Mouse (Mus musculus) embryonic facial prominence, embryonic 15.5 days (tissue): ENCODE data around the gene Kcnj15. TPM values are rescaled to one million over a fixed set of nuclear protein-coding genes. Genes with fewer than 3 reads are reported as not detected.
A peak's percentile ranks its signal among the peaks of the same experiment; 100 is the strongest.

Experiments used
- ATAC-seq: fragments of 200-750 bp; cut with Nextera tagmentation; 2 replicates; pipeline ENCODE4 v1.8.0; 2017; ENCODE audit warnings: low read depth, moderate TSS enrichment; ENCODE audit not compliant: insufficient number of reproducible peaks, low FRiP score, low TSS enrichment
- H3K27ac ChIP-seq: fragments of 300-500 bp; sonication (generic); replicated peaks from 2 replicates; pipeline ENCODE4 v1.5.1; 2015; ENCODE audit warnings: mild to moderate bottlenecking, inconsistent platforms
- H3K27me3 ChIP-seq: fragments of 300-500 bp; sonication (generic); 2 replicates; pipeline ENCODE4 v1.6.1; 2015; ENCODE audit warnings: inconsistent platforms
- H3K36me3 ChIP-seq: fragments of 300-500 bp; sonication (generic); 2 replicates; pipeline ENCODE4 v1.6.1; 2015; ENCODE audit warnings: mild to moderate bottlenecking, inconsistent platforms
- H3K4me1 ChIP-seq: fragments of 300-500 bp; sonication (generic); 2 replicates; pipeline ENCODE4 v1.6.1; 2015; ENCODE audit warnings: inconsistent platforms
- H3K4me2 ChIP-seq: fragments of 300-500 bp; sonication (generic); replicated peaks from 2 replicates; pipeline ENCODE4 v1.6.1; 2015; ENCODE audit warnings: mild to moderate bottlenecking, inconsistent platforms
- H3K4me3 ChIP-seq: fragments of 300-500 bp; sonication (generic); replicated peaks from 2 replicates; pipeline ENCODE4 v1.5.1; 2015; ENCODE audit warnings: mild to moderate bottlenecking, inconsistent platforms
- H3K9ac ChIP-seq: fragments of 300-500 bp; sonication (generic); 2 replicates; pipeline ENCODE4 v1.6.1; 2015; ENCODE audit warnings: inconsistent platforms
- H3K9me3 ChIP-seq: fragments of 300-500 bp; sonication (generic); replicated peaks from 2 replicates; pipeline ENCODE4 v1.6.1; 2016; ENCODE audit warnings: inconsistent platforms
- WGBS: fragments of 180-500 bp; shearing (Covaris S2); methylation state at CpG from one replicate; pipeline ENCODE4 v1.1.7; 2015; 5-methylcytosine and 5-hydroxymethylcytosine counted together
- polyA plus RNA-seq: library from polyadenylated mRNA; unstranded; fragments of >200 nt; fragmentation: Nextera tagmentation; extraction: Ambion mirVana; gene quantifications from 2 replicates; pipeline ENCODE4 v1.2.1, GENCODE M21; 2015

Kcnj15 gene
- polyA plus RNA-seq, 1 experiment from 2014 or later, result 4.7 TPM

GRCm38 (mm10) chr16:95223435-95223834 is 33.9 kb upstream of the Kcnj15 start:
- no peak for ATAC-seq
- no peak overlapping the region for H3K27ac ChIP-seq

GRCm38 (mm10) chr16:95225285-95225684 is 32.1 kb upstream of the Kcnj15 start:
- H3K27me3 ChIP-seq, result no peaks in the 10 kb centered on the region
- H3K4me3 ChIP-seq, result no peak overlapping the region
- H3K4me1 ChIP-seq, result peaks cover 17% of the 10 kb centered on the region
- WGBS, result 48% methylated on average over 7 of the region's 7 CpGs
- H3K9ac ChIP-seq, result no peak overlapping the region
- H3K9me3 ChIP-seq, result no peaks in the 10 kb centered on the region
- no peaks in the 10 kb centered on the region for H3K36me3 ChIP-seq
- H3K27ac ChIP-seq, result peak overlapping the region; percentile 68
- no peak for ATAC-seq
- H3K4me2 ChIP-seq, result no peak overlapping the region

More at GRCm38 (mm10) chr16:95223435-95223834, 33.9 kb upstream of the Kcnj15 start:
- no peak overlapping the region for H3K4me3 ChIP-seq
- no peaks in the 10 kb centered on the region for H3K36me3 ChIP-seq
- H3K4me1 ChIP-seq, result peaks cover 17% of the 10 kb centered on the region
- no peak overlapping the region for H3K4me2 ChIP-seq
- H3K9ac ChIP-seq, result no peak overlapping the region
- no peaks in the 10 kb centered on the region for H3K9me3 ChIP-seq
- no peaks in the 10 kb centered on the region for H3K27me3 ChIP-seq
- 66% methylated on average over 8 of the region's 8 CpGs for WGBS

- H3K4me2 ChIP-seq, result no peak overlapping the region
- no peak overlapping the region for H3K4me3 ChIP-seq
- no peak overlapping the region for H3K9ac ChIP-seq
- no peak for ATAC-seq
- 80% methylated on average over 4 of the region's 4 CpGs for WGBS
- no peaks in the 10 kb centered on the region for H3K9me3 ChIP-seq
- no peak overlapping the region for H3K27ac ChIP-seq
- H3K4me1 ChIP-seq, result no peaks in the 10 kb centered on the region
- H3K36me3 ChIP-seq, result no peaks in the 10 kb centered on the region
- no peaks in the 10 kb centered on the region for H3K27me3 ChIP-seq
Measured at GRCm38 (mm10) chr16:95231768-95232167, 25.6 kb upstream of the Kcnj15 start.

GRCm38 (mm10) chr16:95234891-95235548 is 22.3 kb upstream of the Kcnj15 start:
- no peak overlapping the region for H3K27ac ChIP-seq
- WGBS, result 70% methylated on average over 2 of the region's 2 CpGs
- no peak for ATAC-seq

GRCm38 (mm10) chr16:95239209-95239925 is 18.0 kb upstream of the Kcnj15 start:
- WGBS, result 62% methylated on average over 7 of the region's 7 CpGs
- no peak overlapping the region for H3K4me2 ChIP-seq
- H3K4me3 ChIP-seq, result no peak overlapping the region
- peaks cover 21% of the 10 kb centered on the region for H3K4me1 ChIP-seq
- H3K9me3 ChIP-seq, result no peaks in the 10 kb centered on the region
- H3K9ac ChIP-seq, result no peak overlapping the region
- no peaks in the 10 kb centered on the region for H3K27me3 ChIP-seq
- no peak for ATAC-seq
- H3K27ac ChIP-seq, result peak overlapping the region; percentile 68
- H3K36me3 ChIP-seq, result no peaks in the 10 kb centered on the region

More at GRCm38 (mm10) chr16:95234891-95235548, 22.3 kb upstream of the Kcnj15 start:
- peaks cover 3% of the 10 kb centered on the region for H3K4me1 ChIP-seq
- H3K4me2 ChIP-seq, result no peak overlapping the region
- H3K36me3 ChIP-seq, result no peaks in the 10 kb centered on the region
- no peaks in the 10 kb centered on the region for H3K27me3 ChIP-seq
- no peaks in the 10 kb centered on the region for H3K9me3 ChIP-seq
- no peak overlapping the region for H3K9ac ChIP-seq
- H3K4me3 ChIP-seq, result no peak overlapping the region

- peaks cover 24% of the 10 kb centered on the region for H3K4me1 ChIP-seq
- H3K27me3 ChIP-seq, result no peaks in the 10 kb centered on the region
- no peak overlapping the region for H3K4me2 ChIP-seq
- no peak overlapping the region for H3K4me3 ChIP-seq
- peak overlapping the region; percentile 68; the same call in 1 of the 2 replicates for H3K27ac ChIP-seq
- H3K36me3 ChIP-seq, result no peaks in the 10 kb centered on the region
- no peak for ATAC-seq
- no peaks in the 10 kb centered on the region for H3K9me3 ChIP-seq
- H3K9ac ChIP-seq, result no peak overlapping the region
- WGBS, result 48% methylated on average over 5 of the region's 5 CpGs
Measured at GRCm38 (mm10) chr16:95240688-95241087, 16.7 kb upstream of the Kcnj15 start.

- Histone ChIP-seq H3K27me3 (no peaks in the 10 kb centered on the region), H3K27ac (peak overlapping the region; percentile 68), H3K36me3 (no peaks in the 10 kb centered on the region), H3K4me1 (peaks cover 24% of the 10 kb centered on the region), H3K4me2 (no peak overlapping the region), H3K4me3 (no peak overlapping the region), H3K9me3 (no peaks in the 10 kb centered on the region), H3K9ac (no peak overlapping the region)
- ATAC-seq, result 0 out of 2 replicates have a peak, but pooled peaks have one; percentile 26
- 28% methylated on average over 4 of the region's 4 CpGs for WGBS
Measured at GRCm38 (mm10) chr16:95241581-95241980, 15.8 kb upstream of the Kcnj15 start.

GRCm38 (mm10) chr16:95242114-95242513 is 15.2 kb upstream of the Kcnj15 start:
- WGBS, result 59% methylated on average over 4 of the region's 4 CpGs
- Histone ChIP-seq H3K4me3 (no peak overlapping the region), H3K36me3 (no peaks in the 10 kb centered on the region), H3K9me3 (no peaks in the 10 kb centered on the region), H3K9ac (no peak overlapping the region), H3K27ac (peak overlapping the region; percentile 68), H3K4me2 (no peak overlapping the region), H3K4me1 (peaks cover 24% of the 10 kb centered on the region), H3K27me3 (no peaks in the 10 kb centered on the region)
- ATAC-seq, result no peak

GRCm38 (mm10) chr16:95243401-95243800 is 14.0 kb upstream of the Kcnj15 start:
- no peak overlapping the region for H3K4me2 ChIP-seq
- H3K9me3 ChIP-seq, result no peaks in the 10 kb centered on the region
- no peak for ATAC-seq
- 92% methylated on average over 1 of the region's 1 CpGs for WGBS
- no peaks in the 10 kb centered on the region for H3K27me3 ChIP-seq
- H3K9ac ChIP-seq, result no peak overlapping the region
- H3K27ac ChIP-seq, result no peak overlapping the region
- H3K4me3 ChIP-seq, result no peak overlapping the region
- peaks cover 24% of the 10 kb centered on the region for H3K4me1 ChIP-seq
- H3K36me3 ChIP-seq, result no peaks in the 10 kb centered on the region

- Histone ChIP-seq H3K4me1 (peaks cover 21% of the 10 kb centered on the region), H3K9ac (no peak overlapping the region), H3K9me3 (no peaks in the 10 kb centered on the region), H3K4me3 (no peak overlapping the region), H3K27me3 (no peaks in the 10 kb centered on the region), H3K36me3 (no peaks in the 10 kb centered on the region), H3K27ac (no peak overlapping the region), H3K4me2 (no peak overlapping the region)
- WGBS, result 74% methylated on average over 12 of the region's 12 CpGs
- ATAC-seq, result no peak
Measured at GRCm38 (mm10) chr16:95244626-95245303, 12.6 kb upstream of the Kcnj15 start.

GRCm38 (mm10) chr16:95245499-95245898 is 11.9 kb upstream of the Kcnj15 start:
- H3K9me3 ChIP-seq, result no peaks in the 10 kb centered on the region
- H3K36me3 ChIP-seq, result no peaks in the 10 kb centered on the region
- no peak overlapping the region for H3K9ac ChIP-seq
- no peak overlapping the region for H3K4me2 ChIP-seq
- 72% methylated on average over 3 of the region's 3 CpGs for WGBS
- H3K27me3 ChIP-seq, result no peaks in the 10 kb centered on the region
- no peak for ATAC-seq
- peaks cover 18% of the 10 kb centered on the region for H3K4me1 ChIP-seq
- no peak overlapping the region for H3K27ac ChIP-seq
- H3K4me3 ChIP-seq, result no peak overlapping the region
